Mouse (Mus musculus): ENCODE measurements at regions not wholly inside any gene's neighbourhood (a gene's known extent, or its start where the extent isn't known, plus 50 kb on each side); places are given as distances from the start of the nearest gene placed in this dataset.
A peak's percentile ranks its signal among the peaks of the same experiment; 100 is the strongest.

DNA sequence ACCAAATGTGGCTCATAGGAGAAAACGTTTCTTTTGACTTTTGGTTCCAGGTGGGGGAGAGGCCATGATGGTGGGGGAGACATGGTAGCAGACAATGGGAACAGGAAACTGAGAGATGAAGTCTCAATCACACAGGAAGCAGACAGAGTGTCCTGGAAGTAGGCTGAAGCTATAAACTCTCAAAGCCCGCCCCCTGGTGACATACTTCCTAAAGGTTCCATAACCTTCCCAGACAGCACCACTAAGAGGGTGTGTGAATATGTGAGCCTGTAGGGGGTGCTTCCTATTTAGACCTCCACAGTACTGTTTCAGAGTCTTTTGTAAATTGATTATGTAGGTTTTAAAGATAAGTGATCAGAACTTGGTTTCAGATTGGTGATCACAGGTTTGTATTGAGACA is 284.1 kb upstream of the Slc30a5 start:
- Histone ChIP-seq H3K9ac (replicated peaks) (no peak overlapping the region), H3K36me3 (no peaks in the 10 kb centered on the region), H3K27ac (replicated peaks) (no peak overlapping the region), H3K4me3 (no peak overlapping the region), H3K27me3 (no peaks in the 10 kb centered on the region), H3K4me1 (no peaks in the 10 kb centered on the region), H3K9me3 (no peaks in the 10 kb centered on the region), H3K4me2 (replicated peaks) (no peak overlapping the region)
- no peak for ATAC-seq (ENCODE audit: low FRiP score, low read depth)
- WGBS = 82% methylated on average over 2 of the region's 2 CpGs

DNA sequence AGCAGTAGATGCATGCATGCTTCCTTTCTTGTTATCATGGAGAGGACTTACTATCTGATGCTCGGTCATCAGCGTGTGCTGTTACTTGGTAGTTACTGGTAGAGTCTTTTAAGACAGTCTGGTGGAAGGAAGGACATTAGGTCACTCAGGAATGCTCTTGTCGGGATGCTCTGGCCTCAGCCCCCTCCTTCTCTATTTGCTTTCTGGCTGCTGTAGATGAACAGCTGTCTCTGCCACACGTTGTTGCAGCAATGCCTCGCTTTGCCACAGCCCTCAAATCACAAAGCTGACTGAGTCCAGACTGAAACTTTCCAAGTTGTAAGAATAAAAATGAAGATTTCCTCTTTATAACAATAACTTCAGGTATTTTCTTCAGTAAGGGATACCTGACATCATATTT is 282.1 kb upstream of the Slc30a5 start:
- Histone ChIP-seq H3K36me3 (no peaks in the 10 kb centered on the region), H3K4me1 (no peaks in the 10 kb centered on the region), H3K27me3 (no peaks in the 10 kb centered on the region), H3K4me3 (no peak overlapping the region), H3K27ac (replicated peaks) (no peak overlapping the region), H3K9ac (replicated peaks) (no peak overlapping the region), H3K9me3 (no peaks in the 10 kb centered on the region), H3K4me2 (replicated peaks) (no peak overlapping the region)
- ATAC-seq (ENCODE audit: low FRiP score, low read depth) = no peak
- WGBS = 84% methylated on average over 5 of the region's 5 CpGs

DNA sequence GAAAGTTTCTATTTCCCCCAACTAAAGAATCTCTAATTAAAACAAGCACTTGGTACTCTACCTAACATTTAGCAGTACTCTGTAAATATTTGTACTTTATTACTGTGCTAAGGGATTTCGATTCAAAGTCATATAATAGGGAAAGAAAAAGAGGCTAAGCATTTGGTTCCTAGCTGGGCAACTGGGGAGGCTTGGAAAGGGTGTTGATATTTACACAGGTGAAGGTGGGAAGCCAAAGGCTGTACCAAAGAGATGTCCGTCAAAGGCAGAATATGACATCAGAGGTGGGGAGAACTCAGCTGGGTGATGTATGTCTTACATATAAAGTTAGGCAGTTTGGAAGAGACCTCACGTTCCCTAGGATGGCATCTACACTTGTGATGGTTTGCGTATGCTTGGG is 278.9 kb upstream of the Slc30a5 start:
- Histone ChIP-seq H3K4me1 (no peaks in the 10 kb centered on the region), H3K27me3 (no peaks in the 10 kb centered on the region), H3K9ac (replicated peaks) (no peak overlapping the region), H3K27ac (replicated peaks) (no peak overlapping the region), H3K9me3 (no peaks in the 10 kb centered on the region), H3K36me3 (no peaks in the 10 kb centered on the region), H3K4me2 (replicated peaks) (no peak overlapping the region), H3K4me3 (no peak overlapping the region)
- ATAC-seq (ENCODE audit: low FRiP score, low read depth) = no peak
- WGBS = 85% methylated on average over 4 of the region's 4 CpGs

DNA sequence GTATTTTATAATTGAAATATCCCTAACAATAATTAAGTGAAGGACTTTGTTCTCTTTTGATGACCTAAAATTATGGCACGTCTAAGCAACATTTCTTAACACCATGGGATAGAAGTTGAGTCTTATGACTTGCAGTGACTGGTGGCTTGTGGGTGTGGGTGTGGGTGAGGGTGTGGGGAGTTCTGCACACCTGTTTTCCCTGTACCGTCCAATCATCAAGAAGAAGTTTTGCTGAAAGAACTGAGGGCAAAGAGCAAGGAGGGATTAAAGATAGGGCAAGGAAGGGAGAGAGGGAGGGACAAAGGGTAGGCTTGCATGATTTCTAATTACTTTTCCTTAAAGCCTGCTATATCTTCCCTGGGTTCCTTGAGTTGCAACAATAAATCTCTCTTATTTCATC is 278.5 kb upstream of the Slc30a5 start:
- Histone ChIP-seq H3K27me3 (no peaks in the 10 kb centered on the region), H3K4me2 (replicated peaks) (no peak overlapping the region), H3K4me1 (no peaks in the 10 kb centered on the region), H3K9me3 (no peaks in the 10 kb centered on the region), H3K4me3 (no peak overlapping the region), H3K9ac (replicated peaks) (no peak overlapping the region), H3K36me3 (no peaks in the 10 kb centered on the region), H3K27ac (replicated peaks) (no peak overlapping the region)
- 78% methylated on average over 2 of the region's 2 CpGs for WGBS
- ATAC-seq (ENCODE audit: low FRiP score, low read depth) = no peak

DNA sequence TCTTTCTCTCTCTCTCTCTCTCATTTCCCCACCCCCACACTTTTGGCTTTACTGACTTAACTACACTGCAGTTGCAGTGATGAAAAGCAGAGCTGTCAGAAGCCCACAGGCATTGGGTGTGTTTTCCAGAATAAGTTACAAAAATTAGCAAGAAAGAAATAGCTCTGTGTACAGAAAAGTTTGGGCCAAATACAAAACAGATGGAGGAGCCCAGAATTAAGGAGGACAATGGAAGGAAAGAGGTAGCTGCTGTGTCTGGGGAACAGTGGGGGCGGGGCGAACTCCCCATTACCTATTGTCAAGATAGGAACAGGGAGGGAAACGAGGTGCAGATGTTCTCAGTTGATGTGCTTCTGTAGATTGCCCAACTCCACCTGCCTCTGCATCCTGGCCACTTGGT is 267.4 kb upstream of the Slc30a5 start:
- Histone ChIP-seq H3K9me3 (no peaks in the 10 kb centered on the region), H3K9ac (replicated peaks) (no peak overlapping the region), H3K4me3 (no peak overlapping the region), H3K36me3 (no peaks in the 10 kb centered on the region), H3K4me2 (replicated peaks) (no peak overlapping the region), H3K4me1 (no peaks in the 10 kb centered on the region), H3K27ac (replicated peaks) (no peak overlapping the region), H3K27me3 (no peaks in the 10 kb centered on the region)
- ATAC-seq (ENCODE audit: low FRiP score, low read depth) = no peak
- 69% methylated on average over 3 of the region's 3 CpGs for WGBS

DNA sequence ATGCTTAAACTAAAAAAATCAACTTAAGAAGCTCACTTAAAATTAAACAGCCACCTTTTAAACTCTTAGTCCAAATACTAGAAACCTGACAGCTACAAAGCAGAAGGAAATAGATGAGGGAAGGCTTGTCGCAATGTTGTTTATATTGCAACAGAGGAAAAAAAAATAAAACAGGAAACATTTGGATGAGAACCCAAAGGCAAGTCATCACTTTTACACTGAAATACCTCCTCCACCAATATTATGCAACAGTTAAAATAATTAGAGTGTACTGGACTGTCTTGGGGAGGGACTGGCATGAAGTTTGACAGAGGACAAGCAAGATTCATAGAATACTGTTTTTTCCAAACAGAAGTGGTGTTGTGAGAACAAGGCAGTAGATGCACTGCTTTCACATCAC is 263.6 kb upstream of the Slc30a5 start:
- WGBS = 96% methylated on average over 1 of the region's 1 CpGs
- no peak overlapping the region for H3K27ac ChIP-seq (replicated peaks)
- no peaks in the 10 kb centered on the region for H3K9me3 ChIP-seq
- H3K27me3 ChIP-seq = no peaks in the 10 kb centered on the region
- no peak overlapping the region for H3K4me2 ChIP-seq (replicated peaks)
- ATAC-seq (ENCODE audit: low FRiP score, low read depth) = no peak
- no peak overlapping the region for H3K4me3 ChIP-seq
- H3K9ac ChIP-seq (replicated peaks) = no peak overlapping the region
- H3K4me1 ChIP-seq = no peaks in the 10 kb centered on the region
- H3K36me3 ChIP-seq = no peaks in the 10 kb centered on the region

DNA sequence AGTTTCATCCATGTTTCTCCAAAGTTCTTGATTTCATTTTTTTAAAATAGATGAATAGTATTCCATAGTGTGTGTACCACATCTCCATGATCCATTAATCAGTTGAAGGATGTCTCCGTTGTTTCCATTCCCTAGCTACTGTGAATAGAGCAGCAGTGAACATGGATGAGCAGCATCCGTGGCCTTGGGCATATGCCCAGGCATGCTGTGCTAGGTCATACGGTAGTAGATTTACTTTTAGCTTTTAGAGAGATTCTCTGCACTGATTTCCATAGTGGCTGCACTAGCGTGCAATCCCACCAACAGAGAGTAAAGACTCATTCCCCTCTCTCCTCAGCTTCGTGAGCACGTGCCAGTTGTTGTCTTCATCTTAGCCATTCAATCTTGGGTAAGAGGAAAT is 263.0 kb upstream of the Slc30a5 start:
- Histone ChIP-seq H3K36me3 (no peaks in the 10 kb centered on the region), H3K4me2 (replicated peaks) (no peak overlapping the region), H3K9me3 (no peaks in the 10 kb centered on the region), H3K27ac (replicated peaks) (no peak overlapping the region), H3K4me3 (no peak overlapping the region), H3K27me3 (no peaks in the 10 kb centered on the region), H3K9ac (replicated peaks) (no peak overlapping the region), H3K4me1 (no peaks in the 10 kb centered on the region)
- 85% methylated on average over 6 of the region's 6 CpGs for WGBS
- ATAC-seq (ENCODE audit: low FRiP score, low read depth) = no peak

DNA sequence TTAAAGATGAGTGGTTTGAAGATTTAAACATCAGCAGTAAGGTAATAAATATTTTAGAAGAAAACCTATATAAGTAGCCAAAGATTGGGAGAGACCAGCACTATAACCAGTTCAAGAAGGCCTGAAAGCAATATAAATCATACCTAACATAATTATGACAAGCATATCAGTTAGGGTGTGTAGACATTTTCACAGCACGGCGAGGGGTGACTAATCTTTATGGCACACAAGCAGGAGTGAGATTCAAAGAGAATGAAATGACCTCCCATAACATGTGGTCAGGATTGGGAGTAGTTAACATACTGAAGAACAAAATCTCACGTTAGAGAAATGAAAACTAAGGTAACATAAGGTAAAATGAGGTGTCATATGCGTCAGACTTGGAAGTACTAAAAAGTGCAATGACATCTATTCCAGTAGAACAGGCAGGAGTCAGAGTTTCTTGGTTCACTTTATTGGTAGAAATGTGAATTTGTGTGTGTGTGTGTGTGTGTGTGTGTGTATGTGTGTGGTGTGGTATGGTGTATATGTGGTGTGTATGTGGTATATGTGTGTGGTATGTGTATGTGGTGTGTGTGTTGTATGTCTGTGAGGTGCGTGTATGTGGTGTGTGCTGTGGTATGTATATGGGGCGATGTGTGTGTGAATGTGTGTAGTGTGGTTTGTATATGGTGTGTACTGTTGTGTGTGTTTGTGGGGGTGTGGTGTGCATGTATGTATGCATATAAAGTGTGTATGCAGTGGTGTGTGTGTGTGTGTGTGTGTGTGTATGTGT is 262.0 kb upstream of the Slc30a5 start:
- ATAC-seq (ENCODE audit: low FRiP score, low read depth) = no peak
- Histone ChIP-seq H3K4me3 (no peak overlapping the region), H3K4me1 (no peaks in the 10 kb centered on the region), H3K9ac (replicated peaks) (no peak overlapping the region), H3K27me3 (no peaks in the 10 kb centered on the region), H3K27ac (replicated peaks) (no peak overlapping the region), H3K36me3 (no peaks in the 10 kb centered on the region), H3K9me3 (no peaks in the 10 kb centered on the region), H3K4me2 (replicated peaks) (no peak overlapping the region)
- 89% methylated on average over 6 of the region's 6 CpGs for WGBS

DNA sequence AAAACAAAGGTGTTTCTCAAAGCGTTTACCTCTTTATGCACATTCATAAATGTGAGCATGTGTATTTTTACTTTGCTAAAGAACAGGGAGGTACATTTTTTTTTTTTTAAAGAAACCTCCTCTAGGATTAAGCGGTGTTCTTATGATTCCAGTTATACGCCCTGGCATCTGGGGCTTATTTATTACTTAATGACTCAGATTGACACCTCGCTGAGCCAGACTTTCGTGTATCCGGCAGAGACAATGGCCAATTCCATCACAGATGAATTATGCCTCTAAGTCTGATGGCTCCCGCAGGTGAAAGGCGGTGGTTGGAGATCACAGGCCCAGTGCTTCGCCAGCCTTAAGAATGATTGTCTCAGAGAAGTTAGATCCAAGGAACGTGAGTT is 259.5 kb upstream of the Slc30a5 start:
- no peak overlapping the region for H3K4me2 ChIP-seq (replicated peaks)
- no peaks in the 10 kb centered on the region for H3K4me1 ChIP-seq
- H3K27me3 ChIP-seq = no peaks in the 10 kb centered on the region
- no peaks in the 10 kb centered on the region for H3K9me3 ChIP-seq
- no peak overlapping the region for H3K9ac ChIP-seq (replicated peaks)
- no peaks in the 10 kb centered on the region for H3K36me3 ChIP-seq
- no peak for ATAC-seq (ENCODE audit: low FRiP score, low read depth)
- 92% methylated on average over 10 of the region's 10 CpGs for WGBS
- no peak overlapping the region for H3K4me3 ChIP-seq
- no peak overlapping the region for H3K27ac ChIP-seq (replicated peaks)

DNA sequence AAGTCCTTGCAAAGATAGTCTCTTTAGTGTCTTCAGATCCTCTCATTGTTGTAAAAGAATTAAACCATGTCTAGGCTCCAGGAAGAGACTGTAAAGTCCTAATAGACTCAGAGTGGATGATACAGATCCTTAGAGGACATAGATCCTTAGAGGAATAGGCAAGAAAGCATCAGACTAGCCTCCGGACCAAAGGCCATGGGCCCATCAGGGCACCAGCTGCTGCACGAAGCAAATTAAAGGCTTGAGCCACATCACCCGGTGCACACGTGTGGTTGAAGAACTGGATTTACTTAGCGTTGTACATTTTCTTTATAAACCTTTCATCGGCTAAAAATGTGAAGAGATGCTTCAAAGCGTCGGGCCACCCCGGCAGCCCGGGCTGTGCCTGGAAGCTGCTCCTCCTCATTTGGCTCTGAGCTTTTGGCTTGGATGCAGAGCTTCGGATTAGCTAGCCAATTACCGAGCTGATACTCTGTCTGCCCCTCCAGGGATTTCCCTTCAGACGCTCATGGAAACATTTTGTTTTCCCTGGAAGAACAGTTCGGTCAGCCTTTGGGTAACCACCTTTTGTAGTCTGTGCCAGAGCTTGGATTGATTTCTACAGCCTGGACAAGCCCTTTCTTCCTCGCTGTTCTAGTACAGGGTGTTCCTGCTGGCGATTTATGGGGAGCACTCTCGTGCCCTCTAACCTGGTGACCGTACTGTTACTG is 259.0 kb upstream of the Slc30a5 start:
- no peak overlapping the region for H3K4me3 ChIP-seq
- no peaks in the 10 kb centered on the region for H3K4me1 ChIP-seq
- 79% methylated on average over 18 of the region's 18 CpGs for WGBS
- 0 out of 2 replicates have a peak, but pooled peaks have one; percentile 38 for ATAC-seq (ENCODE audit: low FRiP score, low read depth)
- no peak overlapping the region for H3K27ac ChIP-seq (replicated peaks)
- H3K9ac ChIP-seq (replicated peaks) = no peak overlapping the region
- no peaks in the 10 kb centered on the region for H3K27me3 ChIP-seq
- H3K36me3 ChIP-seq = no peaks in the 10 kb centered on the region
- no peak overlapping the region for H3K4me2 ChIP-seq (replicated peaks)
- H3K9me3 ChIP-seq = no peaks in the 10 kb centered on the region

DNA sequence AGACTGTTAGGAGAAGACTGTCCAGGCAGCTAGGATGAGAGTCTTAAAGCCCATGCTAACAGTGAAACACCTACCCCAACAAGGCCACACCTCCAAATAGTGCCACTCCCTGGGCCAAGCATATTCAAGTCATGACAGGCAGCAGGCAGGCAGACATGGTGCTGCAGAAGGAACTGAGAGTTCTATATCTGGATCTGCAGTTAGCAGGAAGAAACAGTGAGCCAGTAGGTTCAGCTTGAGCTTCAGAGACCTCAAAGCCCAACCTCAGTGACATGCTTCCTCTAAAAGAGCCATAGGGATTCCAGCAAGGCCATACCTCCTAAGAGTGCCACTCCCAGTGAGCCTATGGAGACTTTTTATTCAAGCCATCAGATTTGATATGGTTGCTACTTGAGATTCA is 252.0 kb upstream of the Slc30a5 start:
- no peak overlapping the region for H3K4me3 ChIP-seq
- ATAC-seq (ENCODE audit: low FRiP score, low read depth) = no peak

DNA sequence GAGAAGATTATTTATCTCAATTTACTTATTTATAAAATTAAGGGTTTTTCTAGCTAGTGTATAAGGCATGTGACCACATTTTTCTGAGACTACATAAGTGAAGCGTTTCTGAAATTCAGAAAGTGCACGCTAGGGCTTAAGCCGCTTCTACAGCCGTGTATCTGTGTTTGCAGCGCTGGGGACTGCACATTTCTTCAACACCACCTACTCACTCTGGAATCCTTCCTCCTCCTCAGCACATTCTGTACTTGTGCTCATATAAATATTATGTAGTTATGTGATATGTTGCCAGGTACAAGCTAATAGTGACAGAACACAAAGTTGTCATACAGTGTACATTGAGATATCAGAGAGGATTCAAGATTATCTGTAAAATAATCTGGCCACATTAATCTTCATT is 251.0 kb upstream of the Slc30a5 start:
- no peak for ATAC-seq (ENCODE audit: low FRiP score, low read depth)
- no peaks in the 10 kb centered on the region for H3K36me3 ChIP-seq
- no peaks in the 10 kb centered on the region for H3K27me3 ChIP-seq
- whole genome bisulfite sequencing = 94% methylated on average over 5 of the region's 5 CpGs
- no peaks in the 10 kb centered on the region for H3K9me3 ChIP-seq
- no peak overlapping the region for H3K9ac ChIP-seq (replicated peaks)
- no peaks in the 10 kb centered on the region for H3K4me1 ChIP-seq
- no peak overlapping the region for H3K4me3 ChIP-seq
- no peak overlapping the region for H3K4me2 ChIP-seq (replicated peaks)
- no peak overlapping the region for H3K27ac ChIP-seq (replicated peaks)

More for the DNA sequence above, 252.0 kb upstream of the Slc30a5 start:
- Histone ChIP-seq H3K27ac (replicated peaks) (no peak overlapping the region), H3K4me1 (no peaks in the 10 kb centered on the region), H3K4me2 (replicated peaks) (no peak overlapping the region), H3K9ac (replicated peaks) (no peak overlapping the region), H3K36me3 (no peaks in the 10 kb centered on the region), H3K27me3 (no peaks in the 10 kb centered on the region), H3K9me3 (no peaks in the 10 kb centered on the region)

DNA sequence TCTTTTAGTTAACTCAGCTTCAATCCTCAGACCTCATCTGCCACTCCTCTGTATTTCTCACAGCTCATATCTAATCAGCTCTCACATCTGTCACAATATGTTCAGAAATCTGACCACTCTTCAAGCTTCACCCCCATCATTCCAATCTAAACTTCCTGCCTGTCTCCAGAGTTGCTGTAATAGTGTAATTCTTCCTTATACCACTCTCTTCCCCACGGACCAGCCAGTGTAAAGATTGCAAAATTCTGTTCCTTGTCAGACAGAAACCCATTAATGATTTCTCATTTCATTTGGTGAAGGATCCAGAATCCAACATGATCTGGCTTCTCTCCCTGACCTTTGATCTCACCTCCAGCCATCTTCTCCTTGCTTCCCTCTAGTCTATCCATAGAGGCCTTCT is 250.2 kb upstream of the Slc30a5 start:
- Histone ChIP-seq H3K36me3 (no peaks in the 10 kb centered on the region), H3K4me2 (replicated peaks) (no peak overlapping the region), H3K9ac (replicated peaks) (no peak overlapping the region), H3K4me1 (no peaks in the 10 kb centered on the region), H3K27ac (replicated peaks) (no peak overlapping the region), H3K9me3 (no peaks in the 10 kb centered on the region), H3K4me3 (no peak overlapping the region), H3K27me3 (no peaks in the 10 kb centered on the region)
- 75% methylated on average over 1 of the region's 1 CpGs for WGBS
- no peak for ATAC-seq (ENCODE audit: low FRiP score, low read depth)
